Mouse (Mus musculus): Measurements from ENCODE around the gene Cluap1. TPM values are rescaled to one million over a fixed set of nuclear protein-coding genes. Genes with fewer than 3 reads are reported as not detected.

Cluap1 gene
- 15.6 and 18.3 TPM in 2 replicates for total RNA-seq (2021)
- long read RNA-seq, experiment 1, transcript Cluap1-201 (12 exons, 1,779 nt) = major isoform, 20 of 32 reads
- long read RNA-seq, experiment 1, partial matches to known transcripts = 2 of 32 reads
- long read RNA-seq, experiment 1, other reads (novel, unspliced or antisense) = 10 of 32 reads
- long read RNA-seq, experiment 2, partial matches to known transcripts = 4 of 12 reads
- long read RNA-seq, experiment 2, other reads (novel, unspliced or antisense) = 5 of 12 reads

GRCm38 (mm10) chr16:3908537-3909111, at the start of gene Cluap1, which contains the start of gene 1700037C18Rik:
Cluap1 (plus strand) TSS chr16:3908801.
1700037C18Rik (minus strand) TSS chr16:3908689.
- peak; percentile 96 for DNase-seq

GRCm38 (mm10) chr16:3859254-3859653, 49.3 kb upstream of the Cluap1 start:
- DNase-seq = no peak

GRCm38 (mm10) chr16:3871815-3872214, 36.8 kb upstream of the Cluap1 start:
- no peak for DNase-seq

- peak; percentile 96 for DNase-seq
These were observed 36.2 kb upstream of the Cluap1 start, which contains the start of gene Naa60 for GRCm38 (mm10) chr16:3872216-3873047. Naa60 (plus strand) TSS chr16:3872375.

GRCm38 (mm10) chr16:3876346-3876745, 32.3 kb upstream of the Cluap1 start:
- no peak for DNase-seq

GRCm38 (mm10) chr16:3884201-3885064, 24.2 kb upstream of the Cluap1 start, which contains the start of the genes Zfp597 and Gm20695:
Zfp597 (minus strand) TSS chr16:3884561.
Gm20695 (plus strand) TSS chr16:3884648.
- DNase-seq = peak; percentile 97

- DNase-seq = peak; percentile 11
These were observed 23.4 kb upstream of the Cluap1 start for GRCm38 (mm10) chr16:3885065-3885670.

GRCm38 (mm10) chr16:3891621-3892295, 16.8 kb upstream of the Cluap1 start:
- DNase-seq = no peak

GRCm38 (mm10) chr16:3893739-3894138, 14.9 kb upstream of the Cluap1 start:
- no peak for DNase-seq

GRCm38 (mm10) chr16:3895173-3895792, 13.3 kb upstream of the Cluap1 start:
- peak; percentile 27 for DNase-seq

GRCm38 (mm10) chr16:3896046-3896445, 12.6 kb upstream of the Cluap1 start:
- no peak for DNase-seq

- no peak for DNase-seq
These were observed 12.0 kb upstream of the Cluap1 start for GRCm38 (mm10) chr16:3896553-3896952.

GRCm38 (mm10) chr16:3907471-3907870, 1.1 kb upstream of the Cluap1 start:
- DNase-seq = peak; percentile 11

- DNase-seq = no peak
These were observed 517 bp downstream of the Cluap1 start for GRCm38 (mm10) chr16:3909118-3909517.

- no peak for DNase-seq
These were observed 12.2 kb downstream of the Cluap1 start for GRCm38 (mm10) chr16:3920756-3921155.

- DNase-seq = no peak
These were observed 14.9 kb downstream of the Cluap1 start for GRCm38 (mm10) chr16:3923515-3923914.

- DNase-seq = no peak
These were observed 15.4 kb downstream of the Cluap1 start for GRCm38 (mm10) chr16:3923966-3924365.

- DNase-seq = no peak
These were observed 20.0 kb downstream of the Cluap1 start for GRCm38 (mm10) chr16:3928582-3928981.

GRCm38 (mm10) chr16:3929151-3929550, 20.6 kb downstream of the Cluap1 start:
- DNase-seq = no peak

- no peak for DNase-seq
These were observed 24.9 kb downstream of the Cluap1 start for GRCm38 (mm10) chr16:3933536-3933935.
